Mouse (Mus musculus) cortical plate, adult 2 months (tissue): ENCODE data around the gene Dll4.

Source experiments
- CTCF ChIP-seq: fragments of 200-500 bp; IDR thresholded peaks from 2 replicates; pipeline ENCODE4 v1.5.1; 2011; ENCODE audit warnings: mild to moderate bottlenecking, control low read depth, low read length; ENCODE audit not compliant: insufficient read depth; ENCODE audit errors: extremely low read depth
- POLR2A ChIP-seq: fragments of 200-500 bp; IDR thresholded peaks from 2 replicates; pipeline ENCODE4 v1.6.1; 2011; ENCODE audit warnings: mild to moderate bottlenecking, low read length, control low read depth; ENCODE audit not compliant: insufficient read depth; ENCODE audit errors: extremely low read depth

- TF ChIP-seq CTCF, result no peak
- TF ChIP-seq POLR2A, result no peak
These were observed 13.1 kb upstream of the Dll4 start for GRCm38 (mm10) chr2:119312380-119312958.
